Mouse (Mus musculus) urinary bladder, postnatal 4 days (tissue): ENCODE measurements around the gene Pfkl.
"Not testable (repeated sequence)": the region's sequence is repeated elsewhere in the genome, so short reads cannot be mapped to it uniquely, and the experiment has no call there.

ENCODE experiments used
- DNase-seq, 2 experiments: peaks; one replicate each; pipeline ENCODE4 v3.0.0; 2021 to 2022; ENCODE audit warnings: low spot score in 2 of 2

Gene Pfkl

DNA sequence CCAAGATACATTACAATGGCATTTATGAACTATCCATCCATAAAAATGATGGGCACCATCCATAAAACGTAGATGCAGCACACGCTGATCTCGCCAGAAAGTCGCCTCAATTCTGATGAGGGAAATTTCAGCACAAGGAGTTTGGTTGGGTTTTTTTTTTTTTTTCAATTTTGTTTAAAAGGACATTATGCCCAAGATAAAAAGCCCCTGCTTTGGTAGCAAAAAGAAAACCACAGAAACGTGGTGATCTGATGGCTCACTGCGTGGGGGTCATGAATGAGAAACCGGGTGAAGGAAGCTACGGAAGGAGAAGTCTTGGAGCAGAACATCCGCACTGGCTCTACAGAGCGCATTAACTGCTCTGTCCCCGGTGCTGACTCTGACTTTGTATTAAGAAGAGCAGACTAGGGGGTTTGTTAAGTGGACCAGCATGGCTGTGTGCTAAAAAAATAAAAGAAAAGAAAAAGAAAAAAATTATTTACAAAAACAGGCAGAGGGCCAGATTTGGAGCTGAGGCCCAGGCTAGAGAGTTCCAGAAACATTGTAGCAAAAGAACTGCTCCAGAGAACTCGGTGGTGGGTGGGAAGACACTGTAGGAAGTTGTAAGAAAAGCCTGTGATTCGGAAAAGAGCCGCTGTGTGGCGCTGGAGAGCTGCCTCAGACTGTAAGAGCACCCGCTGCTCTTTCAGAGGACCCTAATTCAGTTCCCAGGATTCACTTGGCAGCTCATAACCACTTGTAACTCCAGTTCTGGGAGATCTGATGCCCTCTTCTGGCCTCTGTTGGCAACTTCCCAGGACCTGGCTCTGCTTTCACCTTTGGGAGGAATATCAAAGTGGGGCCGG lies 38.0 kb downstream of the Pfkl start:
- DNase-seq: no peak

DNA sequence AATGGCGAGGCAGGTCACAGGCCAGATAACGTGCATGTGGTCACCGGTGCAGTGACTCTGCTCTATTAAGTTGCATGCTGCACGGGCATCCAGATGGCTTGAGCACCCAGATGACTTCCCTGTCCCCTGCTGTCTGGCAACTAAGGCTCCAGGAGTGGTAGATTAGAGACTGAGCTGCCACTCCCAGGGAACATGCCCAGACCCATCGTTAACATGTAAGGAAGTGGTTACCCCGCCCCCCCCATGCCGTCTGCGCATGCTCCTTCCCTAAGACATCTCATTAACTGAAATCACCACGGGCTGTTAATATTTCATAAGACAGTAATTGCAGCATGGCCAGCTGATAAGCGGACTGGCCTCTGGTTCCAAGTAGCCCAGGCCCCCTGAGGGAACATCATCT lies 38.7 kb downstream of the Pfkl start:
- no peak for DNase-seq

DNA sequence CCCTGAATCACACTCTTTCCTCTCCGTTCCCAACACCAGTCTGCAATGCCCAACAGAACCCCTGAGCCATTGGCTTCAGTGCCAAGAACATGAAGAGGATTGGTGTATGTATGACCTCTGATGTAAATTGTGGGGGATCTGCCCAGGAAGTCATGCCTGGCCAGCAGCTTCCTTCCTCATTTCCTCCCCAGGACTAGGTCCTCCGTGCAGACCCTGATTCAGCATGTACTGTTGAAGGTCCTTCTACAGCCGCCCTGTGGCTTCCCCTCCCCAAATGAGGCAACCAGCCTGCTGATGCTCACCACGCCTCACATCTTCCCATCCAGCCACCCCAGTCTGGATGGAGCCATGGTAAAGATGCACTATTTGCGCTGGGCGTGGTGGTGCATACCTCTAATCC lies 39.4 kb downstream of the Pfkl start, which contains the start of gene Trpm2:
TSS of gene Trpm2 (minus strand) at position 83 of the 400 bp plus-strand sequence.
- no peak for DNase-seq

DNA sequence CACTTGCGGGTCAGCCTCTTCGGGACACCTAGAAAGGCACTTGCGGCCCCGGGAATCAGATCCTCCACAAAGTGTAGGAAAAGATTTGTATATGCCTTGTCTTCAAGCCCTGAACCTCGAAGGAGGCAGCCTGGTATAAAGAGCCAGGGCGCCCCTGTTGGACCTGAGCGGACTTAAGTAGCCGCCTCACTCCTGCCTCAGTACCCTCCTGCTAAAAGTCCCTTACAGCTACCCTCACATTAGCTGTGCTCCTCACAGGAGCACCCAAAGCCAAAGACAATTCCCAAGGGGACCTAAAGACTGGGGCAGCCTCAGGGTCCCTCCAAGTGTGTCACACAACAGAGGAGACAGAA lies 39.9 kb downstream of the Pfkl start:
- DNase-seq: no peak

DNA sequence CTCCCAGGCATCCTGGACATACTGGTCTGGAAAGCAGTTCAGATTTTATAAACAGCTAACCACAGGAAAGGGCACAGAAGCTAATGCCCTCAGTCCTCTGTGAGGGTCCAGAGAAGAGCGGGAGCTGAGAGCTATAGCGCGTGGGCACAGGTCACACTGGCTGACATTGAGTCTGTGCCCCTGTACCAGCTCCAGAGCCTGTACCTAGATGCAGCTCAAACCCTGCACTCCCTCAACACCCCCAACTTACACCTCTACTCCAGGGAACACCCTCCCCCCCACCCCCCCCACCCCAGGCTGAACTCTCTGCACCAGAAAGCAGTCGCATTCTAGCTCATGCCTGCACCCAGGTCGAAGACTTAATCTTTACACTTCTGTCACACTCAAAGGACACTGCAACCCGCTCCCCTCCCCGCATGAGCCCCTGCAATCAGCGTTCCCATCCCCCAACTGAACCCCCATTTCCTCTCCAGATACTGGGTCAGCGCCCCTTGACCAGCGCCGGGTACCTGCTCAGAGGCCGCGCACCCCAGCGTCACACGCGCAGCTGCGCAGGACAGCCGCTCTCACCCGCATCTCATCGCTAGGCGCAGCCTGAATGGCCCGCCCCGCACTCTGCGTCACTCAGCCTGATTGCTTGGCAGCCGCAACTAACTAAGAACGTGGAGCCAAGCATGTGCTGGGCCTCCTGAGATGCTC lies 40.5 kb downstream of the Pfkl start:
- no peak for DNase-seq

DNA sequence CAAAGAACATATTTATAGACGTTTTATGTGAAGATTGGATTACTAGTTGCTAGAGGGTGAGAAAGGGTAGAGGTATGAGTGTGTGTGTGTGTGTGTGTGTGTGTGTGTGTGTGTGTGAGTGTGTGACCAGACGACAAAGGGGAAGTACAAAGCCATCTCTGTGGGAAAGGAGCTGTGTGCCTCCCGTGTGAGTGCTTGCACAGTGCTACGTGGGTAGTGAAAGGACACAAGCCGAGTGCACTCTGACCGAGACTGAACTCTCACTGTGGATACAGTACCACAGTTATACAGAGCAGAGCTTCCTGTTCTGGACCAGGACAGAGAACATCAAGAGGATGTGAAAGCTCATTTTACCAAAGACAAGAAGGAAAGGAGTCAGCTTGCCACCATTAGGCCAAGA lies 45.9 kb downstream of the Pfkl start:
- no peak for DNase-seq

DNA sequence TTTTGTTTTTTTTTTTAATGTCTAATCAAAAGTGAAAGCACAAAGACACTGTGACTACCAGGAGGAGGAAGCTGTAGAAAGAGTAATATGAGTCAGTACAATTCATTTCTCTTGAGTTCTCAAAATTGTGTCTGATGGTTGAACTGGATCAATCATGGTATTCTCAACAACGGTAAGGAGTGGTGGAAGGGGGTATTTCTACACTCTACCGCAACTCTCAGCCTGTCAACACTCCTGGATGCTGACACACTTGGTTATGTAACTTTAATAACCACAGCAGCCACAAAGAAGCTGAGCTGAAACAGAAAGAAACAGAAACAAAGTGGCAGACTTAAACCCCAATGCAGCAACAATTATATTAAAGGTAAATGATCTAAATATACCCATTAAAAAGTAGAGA lies 47.2 kb downstream of the Pfkl start:
- no peak for DNase-seq

DNA sequence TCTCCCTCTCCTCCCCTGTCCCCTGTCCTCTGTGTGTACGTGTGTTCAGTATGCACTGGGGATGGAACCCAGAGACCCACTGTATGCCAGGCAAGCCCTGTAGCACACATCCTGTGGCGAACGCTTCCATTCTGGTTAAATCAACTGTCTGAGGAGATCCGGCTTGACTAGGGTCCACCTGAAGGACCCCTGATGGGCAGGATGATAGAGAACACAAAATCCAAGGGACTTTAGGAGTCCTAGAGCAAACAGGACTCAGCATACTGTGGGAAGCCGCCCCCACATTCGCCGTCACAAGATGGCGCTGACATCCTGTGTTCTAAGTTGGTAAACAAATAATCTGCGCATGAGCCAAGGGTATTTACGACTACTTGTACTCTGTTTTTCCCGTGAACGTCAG lies 59.4 kb downstream of the Pfkl start:
- DNase-seq: not testable (repeated sequence)

DNA sequence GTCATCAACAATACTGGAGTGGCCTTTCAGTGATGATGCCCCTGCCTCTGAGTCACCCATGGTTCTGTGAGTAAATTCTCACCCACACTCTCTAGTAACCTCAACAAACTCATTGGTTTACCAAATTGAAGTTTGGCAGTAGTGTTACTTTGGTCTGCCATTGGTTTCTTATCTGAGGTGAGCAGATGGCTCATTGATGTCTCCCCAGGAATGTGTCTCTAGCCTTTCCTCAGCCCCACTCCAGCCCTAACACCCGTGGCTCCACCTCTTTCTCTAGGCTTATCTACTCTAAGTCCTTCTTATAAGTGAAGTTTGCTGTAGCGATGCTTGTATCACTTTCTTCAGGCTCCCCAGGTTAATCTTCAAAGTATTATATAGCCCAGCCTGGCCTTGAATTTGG lies 70.2 kb downstream of the Pfkl start:
- DNase-seq: no peak
